Mouse (Mus musculus): ENCODE measurements at regions not wholly inside any gene's neighbourhood (a gene's known extent, or its start where the extent isn't known, plus 50 kb on each side); places are given as distances from the start of the nearest gene placed in this dataset.

GRCm38 (mm10) chr5:106207706-106208105 lies 250.3 kb downstream of the Barhl2 start:
- Histone ChIP-seq H3K9me3 (ENCODE audit: control insufficient read depth, low read length) (no peaks in the 10 kb centered on the region), H3K9ac (ENCODE audit: low read length) (no peak overlapping the region), H3K27ac (replicated peaks) (no peak overlapping the region), H3K4me2 (replicated peaks; ENCODE audit: low read depth) (no peak overlapping the region), H3K4me1 (replicated peaks; ENCODE audit: control insufficient read depth, insufficient read depth) (no peaks in the 10 kb centered on the region), H3K36me3 (ENCODE audit: control insufficient read depth, insufficient read depth, low read length) (no peaks in the 10 kb centered on the region), H3K27me3 (ENCODE audit: control insufficient read depth, insufficient read depth, low read length) (no peaks in the 10 kb centered on the region), H3K4me3 (ENCODE audit: low read depth, low read length) (no peak overlapping the region)
- DNase-seq (ENCODE audit: low spot score) (no peak), ATAC-seq (ENCODE audit: low FRiP score, low TSS enrichment) (no peak)
- 63% methylated on average over 6 of the region's 6 CpGs for WGBS
- no peak for TF ChIP-seq EP300 (optimal IDR thresholded peaks at IDR 0.05)

GRCm38 (mm10) chr5:106205724-106206123 lies 252.2 kb downstream of the Barhl2 start:
- Histone ChIP-seq H3K9me3 (ENCODE audit: control insufficient read depth, low read length) (no peaks in the 10 kb centered on the region), H3K27ac (replicated peaks) (no peak overlapping the region), H3K36me3 (ENCODE audit: control insufficient read depth, insufficient read depth, low read length) (no peaks in the 10 kb centered on the region), H3K27me3 (ENCODE audit: control insufficient read depth, insufficient read depth, low read length) (no peaks in the 10 kb centered on the region), H3K9ac (ENCODE audit: low read length) (no peak overlapping the region), H3K4me3 (ENCODE audit: low read depth, low read length) (no peak overlapping the region), H3K4me2 (replicated peaks; ENCODE audit: low read depth) (no peak overlapping the region), H3K4me1 (replicated peaks; ENCODE audit: control insufficient read depth, insufficient read depth) (no peaks in the 10 kb centered on the region)
- DNase-seq (ENCODE audit: low spot score): no peak
- 56% methylated on average over 6 of the region's 6 CpGs for WGBS
- ATAC-seq (ENCODE audit: low FRiP score, low TSS enrichment): no peak
- TF ChIP-seq EP300 (optimal IDR thresholded peaks at IDR 0.05): no peak
- no peak for TF ChIP-seq CTCF (IDR thresholded peaks at IDR 0.05; ENCODE audit: low read depth)

GRCm38 (mm10) chr5:106200631-106201030 lies 257.3 kb downstream of the Barhl2 start:
- 51% methylated on average over 16 of the region's 16 CpGs for WGBS
- Histone ChIP-seq H3K27ac (replicated peaks) (no peak overlapping the region), H3K9me3 (ENCODE audit: control insufficient read depth, low read length) (no peaks in the 10 kb centered on the region), H3K36me3 (ENCODE audit: control insufficient read depth, insufficient read depth, low read length) (no peaks in the 10 kb centered on the region), H3K9ac (ENCODE audit: low read length) (no peak overlapping the region), H3K4me3 (ENCODE audit: low read depth, low read length) (no peak overlapping the region), H3K4me2 (replicated peaks; ENCODE audit: low read depth) (no peak overlapping the region), H3K27me3 (ENCODE audit: control insufficient read depth, insufficient read depth, low read length) (no peaks in the 10 kb centered on the region), H3K4me1 (replicated peaks; ENCODE audit: control insufficient read depth, insufficient read depth) (no peaks in the 10 kb centered on the region)
- ATAC-seq (ENCODE audit: low FRiP score, low TSS enrichment) (no peak), DNase-seq (ENCODE audit: low spot score) (no peak)
- TF ChIP-seq EP300 (optimal IDR thresholded peaks at IDR 0.05) (no peak), CTCF (IDR thresholded peaks at IDR 0.05; ENCODE audit: low read depth) (no peak)

- Histone ChIP-seq H3K9ac (ENCODE audit: low read length) (no peak overlapping the region), H3K9me3 (ENCODE audit: control insufficient read depth, low read length) (no peaks in the 10 kb centered on the region), H3K36me3 (ENCODE audit: control insufficient read depth, insufficient read depth, low read length) (no peaks in the 10 kb centered on the region), H3K27me3 (ENCODE audit: control insufficient read depth, insufficient read depth, low read length) (no peaks in the 10 kb centered on the region), H3K4me1 (replicated peaks; ENCODE audit: control insufficient read depth, insufficient read depth) (no peaks in the 10 kb centered on the region), H3K4me2 (replicated peaks; ENCODE audit: low read depth) (no peak overlapping the region), H3K4me3 (ENCODE audit: low read depth, low read length) (no peak overlapping the region), H3K27ac (replicated peaks) (no peak overlapping the region)
- DNase-seq (ENCODE audit: low spot score) (no peak), ATAC-seq (ENCODE audit: low FRiP score, low TSS enrichment) (no peak)
- no peak for TF ChIP-seq CTCF (IDR thresholded peaks at IDR 0.05; ENCODE audit: low read depth)
- TF ChIP-seq EP300 (optimal IDR thresholded peaks at IDR 0.05): no peak
- WGBS: 76% methylated on average over 3 of the region's 3 CpGs
Observed at GRCm38 (mm10) chr5:106199061-106199460, 258.9 kb downstream of the Barhl2 start.

DNA sequence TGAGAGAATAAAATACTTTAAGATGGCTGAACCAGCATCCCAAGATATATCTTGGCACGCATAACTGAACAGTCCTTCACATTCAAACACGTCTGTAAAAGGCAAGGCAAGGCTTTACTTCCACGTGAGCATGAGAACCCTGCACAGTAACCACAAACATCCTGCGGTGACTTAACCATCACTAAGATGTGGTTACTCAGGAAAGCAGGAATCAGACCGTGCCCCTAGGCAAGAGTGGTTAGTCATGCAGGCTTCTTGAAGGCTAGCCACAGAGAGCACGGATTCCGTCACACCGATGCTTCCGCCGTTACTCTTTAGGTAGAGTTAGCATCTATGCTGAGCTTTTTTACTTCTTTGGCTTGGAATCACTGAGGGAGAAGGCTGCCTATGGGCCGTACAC lies 266.8 kb downstream of the Barhl2 start:
- Histone ChIP-seq H3K4me1 (replicated peaks; ENCODE audit: control insufficient read depth, insufficient read depth) (no peaks in the 10 kb centered on the region), H3K9me3 (ENCODE audit: control insufficient read depth, low read length) (no peaks in the 10 kb centered on the region), H3K27me3 (ENCODE audit: control insufficient read depth, insufficient read depth, low read length) (no peaks in the 10 kb centered on the region), H3K4me2 (replicated peaks; ENCODE audit: low read depth) (no peak overlapping the region), H3K36me3 (ENCODE audit: control insufficient read depth, insufficient read depth, low read length) (no peaks in the 10 kb centered on the region), H3K4me3 (ENCODE audit: low read depth, low read length) (no peak overlapping the region), H3K9ac (ENCODE audit: low read length) (no peak overlapping the region), H3K27ac (replicated peaks) (no peak overlapping the region)
- no peak for DNase-seq (ENCODE audit: low spot score)
- no peak for ATAC-seq (ENCODE audit: low FRiP score, low TSS enrichment)
- WGBS: 91% methylated on average over 11 of the region's 11 CpGs
- TF ChIP-seq CTCF (IDR thresholded peaks at IDR 0.05; ENCODE audit: low read depth) (no peak), EP300 (optimal IDR thresholded peaks at IDR 0.05) (no peak)

DNA sequence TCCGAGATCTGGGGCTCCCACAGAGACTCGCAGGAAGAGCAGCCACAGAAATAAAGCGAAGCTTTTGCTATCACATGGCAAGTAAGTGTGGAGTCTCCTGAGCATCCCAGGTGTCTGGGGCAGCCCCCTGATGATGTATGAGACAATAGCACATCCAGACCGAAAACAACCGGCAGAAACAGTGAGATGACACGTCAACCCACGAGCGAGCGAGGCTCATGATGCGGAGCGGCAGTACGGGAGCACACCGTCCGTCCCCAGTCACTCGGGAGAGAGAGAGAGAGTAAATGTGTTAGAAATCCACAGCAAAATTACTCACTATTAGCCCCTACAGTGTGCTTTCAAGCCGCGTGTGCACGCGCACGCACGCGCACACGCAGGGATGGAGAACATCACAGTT lies 276.2 kb downstream of the Barhl2 start:
- H3K4me3 ChIP-seq (ENCODE audit: low read depth, low read length): no peak overlapping the region
- H3K4me2 ChIP-seq (replicated peaks; ENCODE audit: low read depth): no peak overlapping the region
- TF ChIP-seq CTCF (IDR thresholded peaks at IDR 0.05; ENCODE audit: low read depth): no peak
- DNase-seq (ENCODE audit: low spot score) (no peak), ATAC-seq (ENCODE audit: low FRiP score, low TSS enrichment) (no peak)
- H3K27me3 ChIP-seq (ENCODE audit: control insufficient read depth, insufficient read depth, low read length): no peaks in the 10 kb centered on the region
- 87% methylated on average over 23 of the region's 23 CpGs for WGBS
- no peaks in the 10 kb centered on the region for H3K36me3 ChIP-seq (ENCODE audit: control insufficient read depth, insufficient read depth, low read length)
- no peaks in the 10 kb centered on the region for H3K9me3 ChIP-seq (ENCODE audit: control insufficient read depth, low read length)
- H3K9ac ChIP-seq (ENCODE audit: low read length): no peak overlapping the region
- no peaks in the 10 kb centered on the region for H3K4me1 ChIP-seq (replicated peaks; ENCODE audit: control insufficient read depth, insufficient read depth)
- no peak overlapping the region for H3K27ac ChIP-seq (replicated peaks)
